Mouse (Mus musculus): ENCODE measurements around the gene Accs.

Gene Accs

GRCm38 (mm10) chr2:93849505-93850089, at the start of gene Accs:
Accs (minus strand) TSS chr2:93849943.
- DNase-seq (ENCODE audit: low read depth): peak; percentile 68

GRCm38 (mm10) chr2:93891611-93892280, 42.0 kb upstream of the Accs start:
- no peak for DNase-seq (ENCODE audit: low read depth)

DNA sequence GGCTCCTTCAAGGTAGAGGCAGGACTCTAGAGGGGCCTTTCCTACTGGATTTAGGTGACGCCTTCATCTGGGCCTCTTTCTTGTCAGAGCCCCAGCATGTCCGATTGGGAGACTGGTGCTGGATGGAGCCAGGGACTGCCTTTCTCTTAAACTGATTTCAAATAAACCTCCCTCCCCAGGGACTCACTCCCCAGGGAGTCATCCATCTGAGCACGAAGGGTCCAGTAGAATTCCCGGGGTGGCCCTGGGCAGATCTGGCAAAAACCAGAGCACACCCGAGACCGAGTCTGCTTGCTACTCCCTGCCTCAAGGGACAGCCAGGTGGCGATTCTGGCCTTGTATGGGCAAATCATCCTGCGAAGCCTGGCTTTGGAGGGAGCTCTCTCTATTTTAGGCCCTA, 40.4 kb upstream of the Accs start:
- DNase-seq (ENCODE audit: low read depth): no peak

DNA sequence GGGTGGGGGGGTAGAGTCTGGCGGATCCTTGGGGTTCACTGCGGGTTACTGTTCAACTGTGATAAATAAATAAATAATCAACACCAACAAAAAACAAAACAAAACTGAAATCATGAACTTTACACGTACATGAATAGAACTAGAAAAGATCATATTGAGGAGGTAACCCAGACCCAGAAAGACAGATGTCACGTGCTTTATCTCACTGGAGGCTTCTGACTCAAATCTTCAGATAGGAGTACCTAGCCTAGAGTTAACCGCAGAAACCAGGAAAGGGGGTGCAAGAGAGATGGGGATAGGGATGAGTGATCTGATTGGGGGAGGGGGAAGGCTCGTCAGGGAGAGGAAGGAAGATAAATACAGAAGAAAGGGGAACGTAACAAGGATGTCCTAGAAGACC, 39.3 kb upstream of the Accs start:
- no peak for DNase-seq (ENCODE audit: low read depth)

DNA sequence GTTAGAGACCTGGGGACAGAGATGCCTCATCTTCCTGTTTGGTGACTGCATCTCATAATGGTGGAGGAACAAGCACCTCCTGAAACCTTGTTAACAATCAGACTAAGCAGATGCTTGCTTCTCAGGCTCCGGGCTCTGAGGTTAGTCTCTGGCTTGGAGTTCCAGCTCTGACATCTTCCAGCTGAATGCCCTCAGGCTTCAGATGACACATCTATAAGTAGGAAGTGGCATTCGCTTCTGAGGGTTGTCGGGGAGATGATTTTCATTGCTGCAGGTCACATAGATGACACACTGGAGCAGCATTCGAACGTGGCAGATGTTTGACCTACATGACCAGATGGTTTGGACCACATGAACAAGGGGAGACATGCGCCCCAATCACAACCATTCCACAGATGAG, 38.6 kb upstream of the Accs start:
- no peak for DNase-seq (ENCODE audit: low read depth)

GRCm38 (mm10) chr2:93887273-93887672, 37.5 kb upstream of the Accs start:
- no peak for DNase-seq (ENCODE audit: low read depth)

DNA sequence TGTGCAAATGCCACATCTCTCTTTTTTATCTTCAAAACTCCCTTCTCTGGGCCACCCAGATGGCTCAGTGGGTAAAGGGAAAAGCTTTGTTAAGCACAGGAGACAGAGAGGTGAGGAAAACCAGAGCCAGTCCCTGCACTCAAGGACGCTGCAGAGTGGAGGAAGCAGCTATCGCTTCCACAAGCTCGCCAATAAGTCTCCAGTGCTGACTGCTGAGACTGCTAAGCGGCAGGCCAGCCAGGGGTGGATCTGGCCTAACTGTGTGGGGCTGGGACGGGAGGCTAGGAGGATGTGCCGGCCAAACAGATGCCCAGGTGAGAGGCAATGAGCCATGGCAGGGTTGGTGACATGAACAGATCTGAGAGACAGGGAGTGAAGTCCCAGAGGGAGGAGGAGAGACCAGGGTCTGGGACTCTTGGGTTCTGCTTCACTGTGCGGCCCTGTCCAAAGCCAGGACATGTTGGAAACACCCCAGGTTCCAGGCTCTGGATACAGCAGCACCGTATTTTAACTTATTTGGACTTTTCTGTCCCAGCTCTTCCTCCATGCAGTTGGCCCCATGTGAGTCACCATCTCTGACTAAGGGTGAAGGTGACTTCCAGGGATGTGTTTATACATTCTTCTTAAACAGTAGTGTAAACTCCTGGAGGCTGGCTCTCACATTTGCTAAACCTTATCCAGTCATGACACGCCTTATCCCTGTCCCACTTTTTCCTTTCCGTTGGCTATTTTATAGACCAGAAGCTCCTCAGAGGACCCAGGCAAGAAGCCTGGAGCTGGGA, 36.5 kb upstream of the Accs start:
- no peak for DNase-seq (ENCODE audit: low read depth)

DNA sequence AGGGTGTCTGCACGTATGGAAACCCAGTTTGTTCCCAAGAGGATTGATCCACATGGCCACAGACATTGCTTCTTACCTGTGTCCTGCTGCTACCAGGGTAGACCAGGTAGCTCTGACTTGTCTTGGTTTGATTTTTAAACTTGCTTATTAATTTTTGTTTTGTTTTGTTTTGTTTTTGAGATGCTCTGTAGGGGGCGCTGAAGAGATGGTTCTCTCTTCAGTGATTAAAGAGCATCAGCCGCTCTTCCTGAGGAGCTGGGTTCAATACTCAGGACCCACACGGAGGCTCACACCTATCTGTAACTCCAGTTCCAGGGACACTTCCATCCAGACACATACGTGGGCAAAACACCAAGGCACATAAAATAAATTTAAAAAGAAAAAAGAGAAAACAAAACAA, 33.3 kb upstream of the Accs start:
- DNase-seq (ENCODE audit: low read depth): no peak

- DNase-seq (ENCODE audit: low read depth): no peak
Measured at GRCm38 (mm10) chr2:93881640-93882367, 32.1 kb upstream of the Accs start.

DNA sequence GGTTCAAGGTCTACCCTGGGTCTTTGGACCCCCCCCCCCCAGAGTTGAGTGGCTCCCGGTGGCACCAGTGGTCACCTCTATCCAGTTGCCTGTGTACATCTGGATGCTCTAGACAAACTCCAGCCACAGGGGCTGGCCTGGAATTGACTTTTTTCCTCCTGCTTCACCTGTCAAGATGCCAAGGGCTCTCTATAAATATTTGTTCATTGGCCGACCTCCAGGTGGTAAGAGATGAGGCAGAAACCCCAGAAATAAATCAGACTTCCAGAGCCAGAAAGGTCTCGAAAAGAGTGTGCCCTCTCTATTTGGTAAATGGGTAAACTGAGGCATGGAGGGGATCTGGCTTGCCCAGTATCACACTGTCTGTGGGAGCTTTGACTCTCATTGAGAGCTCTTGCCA, 31.2 kb upstream of the Accs start:
- DNase-seq (ENCODE audit: low read depth): no peak

DNA sequence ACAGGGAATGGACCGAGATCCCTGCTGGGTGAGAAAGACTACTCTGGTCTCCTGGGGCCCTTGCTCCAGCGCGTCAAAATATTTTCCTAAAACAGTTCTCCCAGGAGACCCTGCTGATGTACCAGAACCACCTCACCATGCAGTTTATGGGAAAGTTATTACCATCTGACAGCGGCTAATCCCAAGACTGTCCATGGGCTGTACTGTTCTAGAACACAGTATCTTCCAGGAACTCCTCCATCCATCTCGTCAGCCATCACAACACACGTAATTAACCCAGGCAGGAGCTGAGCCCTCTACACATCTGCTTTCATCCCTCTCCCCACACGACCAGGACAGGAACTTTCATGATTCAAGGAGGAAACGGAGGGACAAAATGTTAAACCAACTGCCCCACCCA, 30.7 kb upstream of the Accs start:
- no peak for DNase-seq (ENCODE audit: low read depth)

- DNase-seq (ENCODE audit: low read depth): no peak
Measured at GRCm38 (mm10) chr2:93877005-93877404, 27.3 kb upstream of the Accs start.

- no peak for DNase-seq (ENCODE audit: low read depth)
Measured at GRCm38 (mm10) chr2:93874606-93875005, 24.9 kb upstream of the Accs start.

GRCm38 (mm10) chr2:93874227-93874514, 24.4 kb upstream of the Accs start:
- DNase-seq (ENCODE audit: low read depth): no peak

DNA sequence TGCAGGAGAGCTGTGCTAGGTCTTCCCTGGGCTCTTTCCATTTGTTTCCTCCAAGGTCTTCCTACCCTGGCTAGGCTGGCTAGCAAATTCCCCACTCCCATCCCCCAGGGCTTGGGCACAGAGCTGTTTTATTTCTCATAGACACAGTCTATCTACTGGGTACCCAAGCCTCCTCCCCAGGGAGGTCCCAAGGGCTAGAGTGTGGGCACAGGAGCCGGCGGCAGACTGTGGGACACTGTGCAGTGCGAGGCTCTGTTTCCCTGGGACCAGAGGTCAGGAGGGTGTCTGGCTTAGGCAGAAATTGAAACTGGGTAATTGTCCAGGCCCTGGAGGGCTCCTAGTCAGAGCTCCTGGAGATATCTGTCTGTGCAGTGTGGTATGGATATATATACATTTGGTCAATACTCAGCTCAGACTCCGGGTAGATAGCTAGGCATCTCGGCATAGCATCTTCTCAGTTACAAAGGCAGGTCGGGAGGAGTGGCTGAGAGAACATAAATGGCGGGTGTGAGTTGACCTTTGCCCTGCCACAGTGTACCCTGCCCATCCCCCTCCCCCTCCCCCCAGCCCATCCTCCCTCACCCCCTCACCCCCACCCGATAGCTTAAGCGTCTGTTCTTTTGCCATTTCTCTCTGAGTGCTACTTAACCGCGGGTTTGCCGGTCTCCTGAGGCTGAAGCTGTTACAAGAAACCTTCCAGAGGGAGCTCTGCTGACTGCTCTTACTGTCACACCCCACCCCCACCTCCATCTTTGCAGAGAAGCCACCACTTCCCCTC, 23.9 kb upstream of the Accs start:
- no peak for DNase-seq (ENCODE audit: low read depth)

- no peak for DNase-seq (ENCODE audit: low read depth)
Measured at GRCm38 (mm10) chr2:93872257-93872656, 22.5 kb upstream of the Accs start.

DNA sequence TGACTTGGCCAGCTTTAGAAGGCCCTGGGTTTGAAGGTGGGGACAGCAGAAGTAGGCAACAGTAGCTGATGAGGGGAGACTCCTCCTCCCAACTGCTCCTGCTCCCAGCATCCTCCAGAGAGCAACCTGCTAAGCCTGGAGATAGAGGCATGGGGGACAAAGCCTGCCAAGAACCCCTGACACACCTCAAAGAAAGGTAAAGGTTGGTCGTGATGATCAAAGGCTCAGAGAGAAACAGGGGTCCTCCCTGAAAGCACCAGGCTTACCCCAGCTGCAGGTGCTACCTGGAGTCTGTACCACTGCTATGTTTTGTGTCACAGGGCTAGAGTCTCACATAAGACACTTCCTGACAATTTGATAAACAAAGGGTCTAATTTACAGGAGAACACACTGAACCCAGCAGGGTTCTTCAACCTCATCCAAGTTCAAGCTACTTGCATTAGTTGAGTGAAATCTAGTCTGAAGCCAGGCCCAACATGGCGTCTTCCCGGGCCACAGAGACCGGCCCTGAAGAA, 21.7 kb upstream of the Accs start:
- DNase-seq (ENCODE audit: low read depth): no peak

DNA sequence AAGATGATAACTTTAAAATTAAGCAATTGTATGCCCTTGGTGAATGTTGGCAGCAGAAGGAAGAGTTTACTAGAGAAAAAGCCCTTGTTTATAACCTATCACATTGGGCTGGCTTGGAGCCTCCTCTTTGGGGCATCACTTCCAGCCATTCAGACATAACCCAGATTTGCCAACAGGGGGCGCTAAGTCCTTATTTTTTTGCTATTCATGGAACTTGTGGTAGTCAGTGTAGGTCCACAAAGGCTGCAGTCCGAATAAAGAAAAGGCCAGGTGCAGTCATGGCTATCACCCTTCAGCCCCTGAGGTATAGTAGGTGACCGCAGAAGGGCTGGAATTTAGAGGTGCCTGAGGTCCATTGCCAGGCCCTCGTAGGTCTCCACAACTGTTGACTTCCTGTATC, 21.1 kb upstream of the Accs start:
- DNase-seq (ENCODE audit: low read depth): peak; percentile 49

DNA sequence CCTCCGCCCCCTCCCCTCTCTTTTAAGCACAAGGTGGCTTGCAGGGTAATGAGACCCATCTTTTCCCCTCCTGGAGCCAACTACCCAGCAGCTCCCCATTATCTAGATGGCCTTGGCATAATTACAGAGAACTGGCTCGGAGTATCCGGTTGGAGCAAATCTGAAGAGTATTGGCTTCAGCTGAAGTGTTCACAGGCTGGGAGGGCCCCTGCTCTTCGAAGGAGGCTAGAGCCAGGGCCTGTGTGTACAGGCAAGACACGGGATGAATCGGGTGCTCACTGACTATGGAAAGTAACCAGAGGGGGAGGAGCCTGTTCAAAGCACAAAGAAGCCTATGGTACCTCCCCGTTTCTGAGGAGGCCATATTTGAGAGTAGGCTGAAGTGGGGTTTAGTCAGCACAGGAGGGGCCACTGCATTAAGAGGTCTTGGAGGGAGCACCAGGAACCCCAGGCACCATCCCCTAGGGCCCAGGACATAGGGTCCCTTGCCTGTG, 19.4 kb upstream of the Accs start, which contains the start of gene Accsl:
Gene Accsl (minus strand): TSS at position 51 of the 494 bp plus-strand sequence.
- no peak for DNase-seq (ENCODE audit: low read depth)

DNA sequence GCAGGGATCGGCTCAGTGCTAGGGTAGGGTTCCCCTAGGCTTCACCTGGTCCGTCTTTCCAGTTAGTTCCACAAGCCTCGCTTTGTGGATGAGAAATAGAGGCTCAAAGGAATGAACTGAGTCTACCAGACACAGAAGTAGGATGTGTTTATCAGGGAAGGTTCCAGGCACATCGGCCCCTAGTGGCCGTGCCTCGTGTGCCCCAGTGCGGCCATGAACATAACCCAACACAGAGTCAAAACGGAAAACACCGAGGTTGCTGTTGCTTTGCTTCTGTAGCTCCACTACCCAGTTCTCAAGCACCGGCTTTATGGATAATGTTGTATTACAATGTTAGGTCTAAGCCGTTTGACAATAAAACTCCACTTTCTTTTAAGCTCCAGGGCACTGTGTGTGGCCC, 18.8 kb upstream of the Accs start:
- no peak for DNase-seq (ENCODE audit: low read depth)

DNA sequence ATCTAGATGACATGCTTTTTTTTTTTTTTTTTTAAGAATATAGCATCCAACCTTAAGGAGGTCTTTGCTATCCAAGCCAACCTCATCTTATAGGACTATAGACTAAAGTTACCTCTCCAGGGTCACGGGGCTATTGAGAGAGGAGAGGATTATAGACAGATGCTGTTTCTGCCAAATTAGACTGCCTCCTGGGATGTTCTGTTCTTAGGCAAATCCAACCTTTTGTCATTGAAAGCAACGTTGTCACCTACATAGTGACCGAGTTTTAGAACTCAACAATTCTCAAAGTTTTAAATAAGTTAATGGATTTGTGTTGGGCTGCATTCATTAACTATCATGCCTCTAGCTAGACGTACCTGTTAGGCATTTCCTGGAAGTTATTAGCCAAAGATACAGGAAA, 13.5 kb upstream of the Accs start:
- no peak for DNase-seq (ENCODE audit: low read depth)

DNA sequence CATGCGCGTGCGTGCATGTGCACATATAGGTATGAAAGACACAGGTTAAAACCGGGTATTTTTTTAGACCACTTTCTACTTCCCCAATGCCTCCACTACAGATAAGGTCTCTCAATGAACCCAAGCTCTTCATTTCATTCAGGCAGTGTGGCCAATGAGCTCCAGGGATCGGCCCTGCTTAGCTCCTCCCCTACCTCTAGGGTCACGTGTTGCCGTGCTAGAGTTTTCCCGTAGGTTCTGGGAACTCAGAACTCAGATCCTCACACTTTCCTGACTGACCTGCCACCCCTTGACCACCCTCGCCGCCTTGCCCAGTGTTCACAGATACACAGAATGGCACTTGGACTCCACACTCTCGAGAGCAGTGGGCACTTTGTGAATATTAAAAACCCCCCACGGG, 9.1 kb upstream of the Accs start:
- DNase-seq (ENCODE audit: low read depth): no peak
